Mouse (Mus musculus) hindbrain, embryonic 12.5 days (tissue): ENCODE measurements around the gene Msrb3. TPM values are rescaled to one million over a fixed set of nuclear protein-coding genes. Genes with fewer than 3 reads are reported as not detected.

Experiments used
- ATAC-seq: fragments of 200-750 bp; cut with Nextera tagmentation; 2 replicates; pipeline ENCODE4 v1.8.0; 2017; ENCODE audit warnings: moderate TSS enrichment; ENCODE audit not compliant: low FRiP score
- H3K27ac ChIP-seq: fragments of 300-500 bp; sonication (generic); 2 replicates; pipeline ENCODE4 v1.5.1; 2016; ENCODE audit warnings: mild to moderate bottlenecking
- H3K27me3 ChIP-seq: fragments of 300-500 bp; sonication (generic); 2 replicates; pipeline ENCODE4 v1.6.1; 2016; ENCODE audit warnings: mild to moderate bottlenecking
- H3K36me3 ChIP-seq: fragments of 300-500 bp; sonication (generic); 2 replicates; pipeline ENCODE4 v1.6.1; 2016; ENCODE audit warnings: mild to moderate bottlenecking
- H3K4me1 ChIP-seq: fragments of 300-500 bp; sonication (generic); 2 replicates; pipeline ENCODE4 v1.6.1; 2016
- H3K4me2 ChIP-seq: fragments of 300-500 bp; sonication (generic); replicated peaks from 2 replicates; pipeline ENCODE4 v1.6.1; 2016; ENCODE audit warnings: mild to moderate bottlenecking
- H3K4me3 ChIP-seq: fragments of 300-500 bp; sonication (generic); 2 replicates; pipeline ENCODE4 v1.5.1; 2016; ENCODE audit warnings: mild to moderate bottlenecking
- H3K9ac ChIP-seq: fragments of 300-500 bp; sonication (generic); 2 replicates; pipeline ENCODE4 v1.6.1; 2016; ENCODE audit warnings: mild to moderate bottlenecking, moderate library complexity
- H3K9me3 ChIP-seq: fragments of 300-500 bp; sonication (generic); replicated peaks from 2 replicates; pipeline ENCODE4 v1.6.1; 2016; ENCODE audit warnings: mild to moderate bottlenecking
- WGBS: fragments of 180-500 bp; shearing (Covaris S2); methylation state at CpG from one replicate; pipeline ENCODE4 v1.1.7; 2016; 5-methylcytosine and 5-hydroxymethylcytosine counted together
- polyA plus RNA-seq: library from polyadenylated mRNA; unstranded; fragments of >200 nt; fragmentation: Nextera tagmentation; extraction: Ambion mirVana; gene quantifications from 2 replicates; pipeline ENCODE4 v1.2.1, GENCODE M21; 2016

Gene Msrb3
- polyA plus RNA-seq, 1 experiment from 2014 or later = 6.3 TPM

DNA sequence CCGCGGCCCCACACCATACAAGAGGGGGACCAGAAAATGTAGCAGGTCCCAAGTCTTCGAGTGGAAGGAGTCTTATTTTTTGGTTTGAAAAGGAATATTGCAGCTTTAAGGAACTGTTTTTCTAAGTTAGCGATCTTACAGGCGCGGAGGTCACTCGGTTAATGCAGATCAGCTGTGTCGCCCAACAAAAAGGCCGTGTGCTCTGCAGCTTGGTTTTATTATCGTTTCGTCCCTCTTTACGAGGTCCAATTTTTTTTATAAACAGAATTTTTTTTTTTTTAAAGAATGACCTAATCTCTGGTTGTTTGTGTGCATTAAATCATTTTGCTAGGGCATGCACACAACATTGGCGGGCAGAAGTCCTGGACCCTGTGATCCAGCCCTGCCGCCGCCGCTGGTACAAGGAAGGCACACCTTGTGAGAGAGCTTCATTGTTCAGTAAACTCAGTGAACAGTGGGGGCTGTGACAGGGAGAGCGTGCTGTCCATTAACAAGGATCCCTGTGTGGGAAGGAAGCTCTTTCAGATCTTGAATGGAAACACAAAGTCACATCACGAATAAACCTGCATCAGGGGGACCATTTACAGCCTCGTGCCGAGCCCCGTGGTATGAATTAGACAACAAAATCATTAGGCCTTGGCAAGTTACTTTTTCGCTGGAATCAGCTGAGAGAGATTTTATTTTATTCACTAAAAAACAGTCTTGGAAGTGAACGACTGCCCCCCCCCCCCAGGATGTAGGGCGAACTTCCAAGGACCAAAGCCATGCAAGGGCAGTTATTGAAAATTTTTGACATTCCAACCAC lies 48.3 kb downstream of the Msrb3 start:
- WGBS = 58% methylated on average over 24 of the region's 24 CpGs
- H3K4me1 ChIP-seq = peaks cover 32% of the 10 kb centered on the region
- ATAC-seq = no peak
- no peak overlapping the region for H3K4me3 ChIP-seq
- H3K4me2 ChIP-seq = peak overlapping the region; percentile 13; the same call in 1 of the 2 replicates
- no peaks in the 10 kb centered on the region for H3K36me3 ChIP-seq
- peak overlapping the region; percentile 55 for H3K27ac ChIP-seq
- 0 out of 2 replicates have a peak, but pooled peaks cover 4% of the 10 kb centered on the region for H3K27me3 ChIP-seq
- H3K9ac ChIP-seq = no peak overlapping the region
- H3K9me3 ChIP-seq = no peaks in the 10 kb centered on the region

DNA sequence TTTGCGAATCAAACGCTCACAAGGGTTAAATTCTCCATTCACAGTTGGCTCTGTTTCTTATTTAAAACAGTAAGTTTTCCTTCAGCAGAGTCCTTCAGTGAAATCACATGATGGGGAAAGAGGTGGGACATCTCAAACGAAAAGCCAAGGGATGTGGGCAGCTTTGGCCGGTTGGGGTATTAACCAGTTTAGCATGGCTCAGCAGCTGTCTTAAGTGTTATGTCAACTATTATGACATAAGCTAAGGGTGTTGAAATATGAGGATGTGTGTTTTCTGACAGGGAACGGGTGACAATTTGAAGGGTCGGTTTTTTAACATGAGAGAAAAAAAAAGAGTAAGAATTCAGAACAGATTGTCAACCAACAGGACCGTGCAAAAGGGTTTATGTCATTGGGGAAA lies 50.2 kb downstream of the Msrb3 start:
- no peaks in the 10 kb centered on the region for H3K36me3 ChIP-seq
- H3K4me3 ChIP-seq = no peak overlapping the region
- no peak for ATAC-seq
- WGBS = 74% methylated on average over 7 of the region's 7 CpGs
- H3K4me1 ChIP-seq = peaks cover 25% of the 10 kb centered on the region
- H3K27ac ChIP-seq = no peak overlapping the region
- no peak overlapping the region for H3K4me2 ChIP-seq
- H3K9me3 ChIP-seq = no peaks in the 10 kb centered on the region
- H3K9ac ChIP-seq = no peak overlapping the region
- H3K27me3 ChIP-seq = 0 out of 2 replicates have a peak, but pooled peaks cover 4% of the 10 kb centered on the region

DNA sequence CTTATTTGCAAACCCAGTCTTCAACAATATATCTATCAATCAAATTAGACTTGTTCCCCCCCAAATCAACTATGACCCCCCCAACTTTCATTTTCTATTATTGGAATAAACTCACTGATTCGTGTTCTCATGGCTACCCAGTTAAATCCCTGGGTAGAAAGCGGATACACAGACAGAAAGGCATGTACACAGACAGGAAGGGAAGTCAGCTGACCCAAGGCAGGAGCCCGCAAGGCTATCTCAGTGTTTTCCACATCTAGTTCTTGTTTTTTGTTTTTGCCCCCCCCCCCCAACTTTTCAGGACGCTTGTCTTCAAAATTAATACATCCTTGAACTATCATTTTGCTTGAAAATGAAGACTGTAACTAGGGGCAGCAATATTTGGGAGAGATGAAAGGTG lies 51.1 kb downstream of the Msrb3 start:
- H3K9me3 ChIP-seq = no peaks in the 10 kb centered on the region
- WGBS = 79% methylated on average over 4 of the region's 4 CpGs
- H3K4me2 ChIP-seq = no peak overlapping the region
- H3K9ac ChIP-seq = no peak overlapping the region
- H3K27ac ChIP-seq = no peak overlapping the region
- peaks cover 17% of the 10 kb centered on the region for H3K4me1 ChIP-seq
- no peak for ATAC-seq
- H3K27me3 ChIP-seq = 0 out of 2 replicates have a peak, but pooled peaks cover 4% of the 10 kb centered on the region
- H3K4me3 ChIP-seq = no peak overlapping the region
- H3K36me3 ChIP-seq = no peaks in the 10 kb centered on the region

DNA sequence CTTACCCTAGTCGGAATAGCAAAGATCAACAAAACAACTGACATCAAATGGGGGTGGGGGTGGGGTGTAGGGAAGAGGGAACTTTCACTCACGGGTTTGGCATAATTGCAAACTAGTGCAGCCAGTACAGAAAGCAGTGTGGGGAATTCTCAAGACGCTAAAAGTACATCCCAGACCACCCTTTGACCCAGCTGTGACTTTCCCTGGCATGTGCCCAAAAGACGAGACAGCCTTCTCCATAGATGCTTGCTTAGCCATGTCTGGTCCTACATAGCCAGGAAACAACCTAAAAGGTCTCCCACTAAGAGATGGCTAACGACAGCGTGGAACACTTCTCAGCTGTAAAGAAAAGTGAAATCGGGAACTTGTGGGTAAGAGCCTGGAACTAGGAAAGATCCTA lies 58.9 kb downstream of the Msrb3 start:
- no peak overlapping the region for H3K4me3 ChIP-seq
- ATAC-seq = no peak
- WGBS = 86% methylated on average over 7 of the region's 7 CpGs
- no peaks in the 10 kb centered on the region for H3K4me1 ChIP-seq
- no peaks in the 10 kb centered on the region for H3K27me3 ChIP-seq
- no peak overlapping the region for H3K9ac ChIP-seq
- no peaks in the 10 kb centered on the region for H3K9me3 ChIP-seq
- H3K36me3 ChIP-seq = no peaks in the 10 kb centered on the region
- no peak overlapping the region for H3K27ac ChIP-seq
- no peak overlapping the region for H3K4me2 ChIP-seq

DNA sequence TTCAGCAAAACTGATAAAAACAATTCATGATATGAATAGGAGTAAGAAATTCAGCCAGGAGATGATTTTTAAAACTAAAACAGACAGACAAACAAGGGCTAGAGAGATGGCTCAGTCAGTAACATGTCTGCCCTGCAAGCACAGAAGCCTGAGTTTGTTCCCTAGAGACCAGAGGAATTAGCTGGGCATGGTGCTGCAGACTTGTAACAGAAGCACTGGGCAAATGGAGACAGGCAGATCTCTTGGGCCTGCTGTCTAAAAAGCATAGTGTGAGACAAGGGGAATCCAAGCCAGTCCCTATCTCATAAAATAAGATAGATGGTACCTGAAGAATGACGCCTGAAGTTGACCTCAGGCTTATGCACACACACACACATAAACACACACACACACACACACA lies 64.4 kb downstream of the Msrb3 start:
- Histone ChIP-seq H3K27me3 (no peaks in the 10 kb centered on the region), H3K36me3 (no peaks in the 10 kb centered on the region), H3K9me3 (no peaks in the 10 kb centered on the region), H3K9ac (no peak overlapping the region), H3K4me3 (no peak overlapping the region), H3K4me1 (no peaks in the 10 kb centered on the region), H3K27ac (no peak overlapping the region), H3K4me2 (no peak overlapping the region)
- 89% methylated on average over 1 of the region's 1 CpGs for WGBS
- no peak for ATAC-seq

DNA sequence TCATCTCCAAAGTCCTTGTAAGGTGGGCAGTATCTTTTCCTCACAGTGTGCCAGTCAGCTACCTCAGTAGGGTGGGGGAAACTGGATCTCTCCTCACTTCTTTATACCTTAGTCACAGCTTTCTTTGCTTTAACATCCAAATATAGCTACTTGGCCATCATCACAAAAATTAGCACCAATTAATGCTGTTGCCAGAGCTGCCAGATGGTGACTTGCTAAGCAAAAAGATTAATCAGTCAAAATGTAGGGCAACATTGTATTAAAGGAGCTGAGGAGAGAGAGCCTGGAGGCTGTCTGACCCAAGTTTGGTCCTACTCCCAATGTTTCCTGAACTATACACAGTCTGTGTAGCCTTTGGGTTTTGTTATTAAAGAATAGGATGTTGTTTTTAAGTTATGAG lies 65.1 kb downstream of the Msrb3 start:
- H3K36me3 ChIP-seq = no peaks in the 10 kb centered on the region
- H3K9me3 ChIP-seq = no peaks in the 10 kb centered on the region
- H3K4me3 ChIP-seq = no peak overlapping the region
- no peaks in the 10 kb centered on the region for H3K27me3 ChIP-seq
- no peak for ATAC-seq
- H3K27ac ChIP-seq = no peak overlapping the region
- no peaks in the 10 kb centered on the region for H3K4me1 ChIP-seq
- H3K9ac ChIP-seq = no peak overlapping the region
- H3K4me2 ChIP-seq = no peak overlapping the region

DNA sequence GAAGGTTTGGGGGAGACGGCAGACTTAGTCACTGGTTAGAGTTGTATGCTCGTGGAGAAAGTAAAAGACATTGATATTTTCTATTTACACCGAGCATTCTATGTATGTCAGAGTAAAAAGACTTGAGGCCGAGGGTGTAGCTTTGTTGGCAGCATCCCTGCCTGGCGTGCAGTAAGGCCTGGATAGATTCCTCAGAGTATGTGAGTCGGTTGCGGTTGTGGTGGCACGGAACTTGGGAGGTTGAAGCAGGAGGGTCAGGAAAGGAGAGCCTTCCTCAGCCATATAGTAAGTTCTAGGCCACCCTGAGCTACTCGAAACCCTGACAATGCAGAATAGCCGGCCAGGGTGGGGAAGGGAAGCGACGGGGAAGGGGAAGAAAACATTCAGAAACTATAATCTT lies 71.1 kb downstream of the Msrb3 start:
- no peak overlapping the region for H3K9ac ChIP-seq
- WGBS = 94% methylated on average over 12 of the region's 12 CpGs
- H3K36me3 ChIP-seq = no peaks in the 10 kb centered on the region
- H3K4me2 ChIP-seq = no peak overlapping the region
- H3K4me1 ChIP-seq = peaks cover 7% of the 10 kb centered on the region; the same call in 1 of the 2 replicates
- no peaks in the 10 kb centered on the region for H3K9me3 ChIP-seq
- no peaks in the 10 kb centered on the region for H3K27me3 ChIP-seq
- no peak overlapping the region for H3K4me3 ChIP-seq
- no peak overlapping the region for H3K27ac ChIP-seq
- no peak for ATAC-seq

DNA sequence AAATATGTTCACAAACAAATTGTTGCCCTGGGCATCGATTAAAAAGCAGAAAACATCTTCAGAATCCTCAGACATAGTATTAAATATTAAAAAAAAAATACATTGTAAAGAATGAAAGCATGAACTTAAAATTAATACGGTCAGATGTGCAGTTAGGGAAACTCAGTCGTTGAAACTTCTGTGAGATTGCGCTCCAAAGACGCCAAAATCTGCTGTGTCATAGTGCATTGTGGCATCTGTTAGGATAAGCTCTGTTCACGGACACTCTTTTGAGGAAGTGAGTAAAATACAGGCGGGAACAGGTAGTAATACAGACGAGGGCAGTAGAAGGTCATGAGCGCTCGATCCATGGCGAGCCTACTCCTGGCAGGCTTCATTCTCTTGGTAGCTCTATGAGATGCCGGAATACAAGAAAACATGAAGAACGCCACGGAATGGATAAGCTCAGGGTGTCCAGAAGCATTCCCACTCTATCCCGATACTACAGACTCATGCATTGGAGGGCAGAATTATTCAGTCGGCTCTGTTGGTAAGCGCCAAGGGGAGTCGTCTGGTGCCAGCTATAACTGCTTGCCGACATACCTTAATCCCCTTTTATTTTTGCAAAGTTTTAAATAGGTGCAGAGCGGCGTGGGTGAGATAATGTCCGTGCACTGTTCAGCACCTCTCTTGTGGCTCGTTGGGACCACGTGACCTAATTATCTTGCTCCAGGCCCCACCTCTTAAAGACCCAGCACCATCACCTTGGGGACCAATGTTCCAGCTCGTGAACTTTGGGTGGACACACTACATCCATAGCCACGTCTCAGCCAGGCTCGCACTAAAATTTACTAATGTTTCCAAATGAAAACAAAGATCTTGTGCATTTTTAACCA lies 71.9 kb downstream of the Msrb3 start:
- 85% methylated on average over 27 of the region's 27 CpGs for WGBS
- no peak overlapping the region for H3K4me2 ChIP-seq
- no peaks in the 10 kb centered on the region for H3K9me3 ChIP-seq

DNA sequence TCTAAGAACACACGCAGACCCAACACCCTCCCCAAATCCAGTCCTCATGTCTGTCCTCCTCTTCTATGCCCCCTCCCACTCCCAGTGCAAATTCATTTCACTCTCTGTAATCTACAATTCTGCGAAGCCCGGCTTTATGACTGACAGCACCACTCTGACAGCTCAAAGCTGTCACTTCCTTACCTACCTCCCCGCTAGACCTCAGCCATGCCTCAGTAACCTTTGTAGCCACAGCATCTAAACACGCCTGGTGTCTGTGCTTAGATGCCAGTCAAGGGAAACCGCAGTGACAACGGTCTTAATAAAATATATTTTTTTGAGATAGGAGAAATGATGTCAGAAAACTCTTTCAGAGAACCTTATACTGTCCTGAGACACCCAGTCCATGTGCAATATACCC lies 72.5 kb downstream of the Msrb3 start:
- Histone ChIP-seq H3K27me3 (no peaks in the 10 kb centered on the region), H3K36me3 (no peaks in the 10 kb centered on the region), H3K4me1 (peaks cover 12% of the 10 kb centered on the region; the same call in 1 of the 2 replicates), H3K9ac (no peak overlapping the region), H3K4me3 (no peak overlapping the region), H3K27ac (no peak overlapping the region), H3K9me3 (no peaks in the 10 kb centered on the region), H3K4me2 (no peak overlapping the region)
- WGBS = 74% methylated on average over 7 of the region's 7 CpGs
- ATAC-seq = no peak

More for the DNA sequence above, 71.9 kb downstream of the Msrb3 start:
- no peaks in the 10 kb centered on the region for H3K36me3 ChIP-seq
- no peak for ATAC-seq
- H3K9ac ChIP-seq = no peak overlapping the region
- peaks cover 8% of the 10 kb centered on the region; the same call in 1 of the 2 replicates for H3K4me1 ChIP-seq
- no peaks in the 10 kb centered on the region for H3K27me3 ChIP-seq
- no peak overlapping the region for H3K27ac ChIP-seq
- no peak overlapping the region for H3K4me3 ChIP-seq

DNA sequence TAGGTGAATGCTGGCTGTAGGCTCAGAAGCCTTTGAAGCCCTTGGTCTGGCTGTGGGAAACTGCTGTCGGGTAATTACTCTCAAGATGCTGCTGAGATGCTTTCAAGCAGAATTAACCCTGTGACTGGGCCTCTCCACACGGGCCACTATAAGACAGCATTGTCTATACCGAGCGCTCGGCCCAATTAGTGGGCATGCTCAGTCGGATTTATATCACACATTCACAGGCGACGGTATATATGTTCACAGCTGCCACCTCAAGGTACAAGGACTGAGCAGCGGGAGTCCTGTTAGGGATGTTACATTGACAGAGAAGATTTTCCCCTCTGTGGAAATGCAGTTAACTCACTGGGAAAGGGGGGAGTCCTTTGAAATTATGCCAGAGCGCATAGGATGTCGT lies 73.3 kb downstream of the Msrb3 start:
- no peak overlapping the region for H3K27ac ChIP-seq
- peaks cover 12% of the 10 kb centered on the region; the same call in 1 of the 2 replicates for H3K4me1 ChIP-seq
- H3K4me2 ChIP-seq = no peak overlapping the region
- peak; percentile 54; the same call in 1 of the 2 replicates for ATAC-seq
- no peaks in the 10 kb centered on the region for H3K36me3 ChIP-seq
- no peak overlapping the region for H3K4me3 ChIP-seq
- no peaks in the 10 kb centered on the region for H3K9me3 ChIP-seq
- H3K9ac ChIP-seq = no peak overlapping the region
- no peaks in the 10 kb centered on the region for H3K27me3 ChIP-seq
- 47% methylated on average over 11 of the region's 11 CpGs for WGBS

DNA sequence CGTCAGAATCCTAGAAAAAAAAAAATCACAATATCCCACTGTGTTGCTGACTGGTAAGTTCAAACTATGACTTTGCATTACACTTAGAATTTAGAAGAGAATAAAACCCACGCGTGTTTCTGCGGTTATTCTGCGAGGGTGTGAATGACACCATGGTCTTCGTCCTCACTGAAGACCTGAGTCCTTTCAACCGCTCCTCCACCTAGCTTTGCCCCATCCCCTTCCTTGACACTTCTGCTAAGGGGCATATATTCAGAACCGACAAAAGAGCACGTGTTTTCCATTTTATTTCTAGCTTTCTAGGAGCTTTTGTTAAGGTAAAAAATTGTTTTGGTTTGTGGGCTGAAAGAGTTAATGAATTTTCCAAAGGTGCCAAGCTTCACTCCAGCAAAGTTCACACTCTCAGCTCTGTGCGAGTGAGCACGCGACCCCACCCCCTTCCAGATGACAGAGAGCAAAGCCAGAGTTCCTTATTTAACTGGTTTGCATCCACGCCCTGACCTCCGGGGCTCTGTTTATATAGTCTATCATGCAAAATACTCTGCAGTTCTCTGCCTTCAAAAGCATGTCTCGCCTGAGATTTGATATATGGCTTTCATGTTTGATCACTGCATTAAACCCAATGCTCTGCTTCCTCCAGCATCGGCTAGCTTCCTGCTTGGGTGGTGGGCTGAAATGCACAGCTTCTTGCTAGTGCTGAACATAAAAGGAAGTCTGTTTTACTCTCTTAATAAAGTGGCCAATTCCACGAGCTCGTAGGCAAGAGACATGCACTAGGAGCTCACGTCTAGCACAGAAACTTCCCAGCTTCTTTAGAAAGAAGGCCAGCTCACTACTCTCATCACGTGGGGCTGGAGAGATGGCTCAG lies 77.2 kb downstream of the Msrb3 start:
- WGBS = 55% methylated on average over 20 of the region's 20 CpGs
- no peak overlapping the region for H3K9ac ChIP-seq

More for the DNA sequence above, 77.2 kb downstream of the Msrb3 start:
- Histone ChIP-seq H3K4me1 (peaks cover 12% of the 10 kb centered on the region; the same call in 1 of the 2 replicates), H3K27ac (0 out of 2 replicates have a peak overlapping the region, but pooled peaks have one; percentile 8), H3K27me3 (no peaks in the 10 kb centered on the region), H3K9me3 (no peaks in the 10 kb centered on the region), H3K4me3 (no peak overlapping the region), H3K36me3 (no peaks in the 10 kb centered on the region), H3K4me2 (no peak overlapping the region)
- ATAC-seq = no peak
